Mouse (Mus musculus) forebrain, embryonic 13.5 days (tissue): ENCODE data around the gene Cep112. TPM values are rescaled to one million over a fixed set of nuclear protein-coding genes. Genes with fewer than 3 reads are reported as not detected.

ENCODE experiments used
- ATAC-seq: fragments of 200-750 bp; cut with Nextera tagmentation; 2 replicates; pipeline ENCODE4 v1.8.0; 2017
- H3K27ac ChIP-seq: fragments of 300-500 bp; sonication (generic); 2 replicates; pipeline ENCODE4 v1.5.1; 2015; ENCODE audit warnings: inconsistent platforms, mild to moderate bottlenecking, moderate library complexity
- H3K27me3 ChIP-seq: fragments of 300-500 bp; sonication (generic); 2 replicates; pipeline ENCODE4 v1.6.1; 2015; ENCODE audit warnings: mild to moderate bottlenecking, inconsistent platforms
- H3K36me3 ChIP-seq: fragments of 300-500 bp; sonication (generic); 2 replicates; pipeline ENCODE4 v1.6.1; 2015; ENCODE audit warnings: mild to moderate bottlenecking, inconsistent platforms; ENCODE audit not compliant: poor library complexity, severe bottlenecking
- H3K4me1 ChIP-seq: fragments of 300-500 bp; sonication (generic); 2 replicates; pipeline ENCODE4 v1.6.1; 2015; ENCODE audit warnings: inconsistent platforms
- H3K4me2 ChIP-seq: fragments of 300-500 bp; sonication (generic); 2 replicates; pipeline ENCODE4 v1.6.1; 2015; ENCODE audit warnings: inconsistent platforms, mild to moderate bottlenecking, moderate library complexity
- H3K4me3 ChIP-seq: fragments of 300-500 bp; sonication (generic); 2 replicates; pipeline ENCODE4 v1.5.1; 2015; ENCODE audit warnings: mild to moderate bottlenecking, inconsistent platforms
- H3K9ac ChIP-seq: fragments of 300-500 bp; sonication (generic); 2 replicates; pipeline ENCODE4 v1.6.1; 2015; ENCODE audit warnings: mild to moderate bottlenecking, inconsistent platforms
- H3K9me3 ChIP-seq: fragments of 300-500 bp; sonication (generic); replicated peaks from 2 replicates; pipeline ENCODE4 v1.6.1; 2016; ENCODE audit warnings: inconsistent platforms
- WGBS: fragments of 180-500 bp; shearing (Covaris S2); methylation state at CpG from one replicate; pipeline ENCODE4 v1.1.7; 2015; 5-methylcytosine and 5-hydroxymethylcytosine counted together
- polyA plus RNA-seq: library from polyadenylated mRNA; unstranded; fragments of >200 nt; fragmentation: Nextera tagmentation; extraction: Ambion mirVana; gene quantifications from 2 replicates; pipeline ENCODE4 v1.2.1, GENCODE M21; 2015

The Cep112 gene
- polyA plus RNA-seq, 1 experiment from 2014 or later, result 19.7 TPM

DNA sequence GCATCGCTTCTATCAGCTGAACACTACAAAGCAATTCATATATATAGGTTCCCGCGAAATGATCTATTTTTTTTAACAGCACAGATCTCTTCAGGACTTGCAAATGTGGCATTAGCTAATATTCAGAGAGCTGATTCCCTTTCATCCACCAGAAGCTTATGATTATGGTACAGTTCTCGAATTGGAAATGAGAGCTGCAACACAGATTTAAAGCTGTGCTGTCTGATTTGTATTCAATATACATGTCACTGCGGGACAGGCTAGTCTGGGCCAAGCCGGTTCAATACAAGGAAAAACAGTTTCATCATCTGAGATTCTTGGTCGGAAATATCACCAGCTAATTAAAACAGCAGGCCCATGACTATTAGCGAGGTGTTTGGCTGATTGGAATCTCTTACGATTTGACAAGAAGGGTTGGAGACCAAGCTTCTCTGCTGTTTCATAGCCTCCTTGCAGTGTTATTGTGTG is 196.5 kb downstream of the Cep112 start:
- WGBS, result 46% methylated on average over 9 of the region's 9 CpGs
- peak; percentile 65 for ATAC-seq
- peak overlapping the region; percentile 6; the same call in 1 of the 2 replicates for H3K4me2 ChIP-seq
- no peaks in the 10 kb centered on the region for H3K9me3 ChIP-seq
- H3K27me3 ChIP-seq, result no peaks in the 10 kb centered on the region
- no peak overlapping the region for H3K9ac ChIP-seq
- H3K27ac ChIP-seq, result peak overlapping the region; percentile 55
- no peak overlapping the region for H3K4me3 ChIP-seq
- peaks cover 18% of the 10 kb centered on the region for H3K4me1 ChIP-seq
- no peaks in the 10 kb centered on the region for H3K36me3 ChIP-seq

DNA sequence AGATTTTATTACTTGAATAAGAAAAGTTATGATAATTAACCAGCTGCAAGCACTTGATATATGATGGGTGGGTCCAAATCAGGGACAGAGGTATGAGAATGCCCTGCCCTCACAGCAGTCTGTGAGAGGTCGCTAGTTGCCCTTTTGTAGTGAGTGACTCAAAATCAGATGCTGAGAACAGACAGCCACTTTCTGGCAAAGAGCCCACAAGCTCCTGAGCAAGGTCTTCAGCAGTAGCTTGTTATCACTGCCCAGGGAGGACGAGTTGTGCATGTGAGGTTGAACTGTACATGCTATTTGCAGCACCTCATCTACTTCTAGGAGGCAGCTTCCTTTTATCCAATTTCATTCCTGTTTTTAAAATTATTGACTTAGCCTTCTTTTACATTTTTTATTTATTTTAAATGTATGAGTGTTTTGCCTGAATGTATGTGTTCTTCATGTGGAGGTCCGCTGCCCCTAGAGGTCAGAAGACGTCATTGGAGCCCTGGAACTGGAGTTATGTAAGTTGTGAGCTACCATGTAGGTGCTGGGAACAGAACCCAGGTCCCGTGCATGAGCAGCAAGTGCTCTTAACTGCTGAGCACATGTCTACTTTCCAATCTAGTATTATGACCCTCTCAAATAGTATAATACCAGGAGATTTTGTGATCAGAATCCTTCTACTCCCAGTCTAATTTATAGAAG is 200.7 kb downstream of the Cep112 start:
- Histone ChIP-seq H3K27ac (no peak overlapping the region), H3K27me3 (no peaks in the 10 kb centered on the region), H3K36me3 (no peaks in the 10 kb centered on the region), H3K9me3 (no peaks in the 10 kb centered on the region), H3K4me2 (no peak overlapping the region), H3K4me3 (no peak overlapping the region), H3K9ac (no peak overlapping the region), H3K4me1 (peaks cover 11% of the 10 kb centered on the region)
- ATAC-seq, result no peak
- 84% methylated on average over 5 of the region's 5 CpGs for WGBS

DNA sequence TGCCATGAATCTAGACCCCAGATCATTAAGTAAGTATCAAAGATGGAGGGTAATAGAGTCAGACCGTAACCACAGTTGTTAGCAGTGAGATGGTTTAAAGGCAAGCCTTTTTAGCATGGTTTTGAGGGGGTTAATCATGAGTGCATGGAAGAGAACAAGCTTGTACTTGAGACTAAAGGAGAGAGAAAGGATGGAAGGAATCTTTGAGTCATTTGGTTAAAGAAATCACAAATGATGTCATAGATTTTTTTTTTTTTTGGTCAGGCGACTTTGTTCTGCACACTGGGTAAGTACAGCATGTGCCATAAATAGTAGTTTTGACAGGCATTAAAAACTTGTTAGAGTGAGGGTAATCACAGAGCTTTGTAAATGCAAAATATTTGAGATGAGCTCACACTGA is 212.8 kb downstream of the Cep112 start:
- ATAC-seq, result no peak
- H3K27me3 ChIP-seq, result no peaks in the 10 kb centered on the region
- 79% methylated on average over 2 of the region's 2 CpGs for WGBS
- no peak overlapping the region for H3K4me3 ChIP-seq
- no peak overlapping the region for H3K27ac ChIP-seq
- H3K4me2 ChIP-seq, result no peak overlapping the region
- H3K36me3 ChIP-seq, result no peaks in the 10 kb centered on the region
- no peaks in the 10 kb centered on the region for H3K9me3 ChIP-seq
- no peak overlapping the region for H3K9ac ChIP-seq
- no peaks in the 10 kb centered on the region for H3K4me1 ChIP-seq

DNA sequence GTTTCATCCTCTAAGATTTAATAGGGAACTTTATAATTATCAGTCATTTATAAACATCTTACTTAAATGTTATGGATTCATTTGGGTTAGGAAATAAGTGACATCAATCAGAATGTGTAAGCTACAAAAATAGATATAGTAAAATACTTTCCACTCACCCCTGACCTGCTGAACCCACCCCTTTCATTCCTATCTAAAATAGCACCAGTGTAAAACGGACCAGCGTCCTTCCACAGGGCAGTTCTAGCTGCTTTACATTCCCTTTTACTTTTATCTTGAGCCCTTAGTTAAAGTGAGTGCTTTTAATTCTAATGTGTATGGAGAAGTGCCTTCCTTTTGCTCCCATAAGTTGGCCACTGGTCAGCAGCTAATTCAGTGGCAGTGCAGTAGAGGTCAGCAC is 230.6 kb downstream of the Cep112 start:
- Histone ChIP-seq H3K9ac (no peak overlapping the region), H3K4me1 (0 out of 2 replicates have a peak, but pooled peaks cover 3% of the 10 kb centered on the region), H3K9me3 (no peaks in the 10 kb centered on the region), H3K27ac (no peak overlapping the region), H3K4me3 (no peak overlapping the region), H3K4me2 (no peak overlapping the region), H3K27me3 (no peaks in the 10 kb centered on the region), H3K36me3 (no peaks in the 10 kb centered on the region)
- no peak for ATAC-seq
- WGBS, result 80% methylated on average over 2 of the region's 2 CpGs

DNA sequence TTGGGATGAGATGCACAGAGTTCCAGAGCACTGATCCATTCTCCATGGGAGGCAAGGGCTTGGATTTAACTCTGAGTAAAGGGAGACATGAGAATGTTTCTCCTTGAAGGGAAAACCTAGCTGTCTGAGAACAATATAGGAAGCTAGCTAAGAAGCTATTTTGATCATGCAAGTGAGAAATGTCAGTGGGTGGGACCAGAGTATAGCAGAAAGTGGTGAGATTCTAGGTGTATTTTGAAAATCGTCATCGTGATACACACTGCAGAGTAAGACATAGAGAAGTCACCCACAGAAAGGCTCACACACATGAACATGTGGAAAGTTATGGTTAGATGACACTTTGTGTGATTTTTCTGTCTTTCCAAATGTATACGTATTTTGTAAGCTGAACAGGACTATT is 257.0 kb downstream of the Cep112 start:
- no peak overlapping the region for H3K4me3 ChIP-seq
- no peak overlapping the region for H3K27ac ChIP-seq
- WGBS, result 98% methylated on average over 3 of the region's 3 CpGs
- H3K9me3 ChIP-seq, result 0 out of 2 replicates have a peak, but pooled peaks cover 4% of the 10 kb centered on the region
- H3K9ac ChIP-seq, result no peak overlapping the region
- no peaks in the 10 kb centered on the region for H3K4me1 ChIP-seq
- no peaks in the 10 kb centered on the region for H3K36me3 ChIP-seq
- H3K27me3 ChIP-seq, result no peaks in the 10 kb centered on the region
- no peak for ATAC-seq
- no peak overlapping the region for H3K4me2 ChIP-seq

DNA sequence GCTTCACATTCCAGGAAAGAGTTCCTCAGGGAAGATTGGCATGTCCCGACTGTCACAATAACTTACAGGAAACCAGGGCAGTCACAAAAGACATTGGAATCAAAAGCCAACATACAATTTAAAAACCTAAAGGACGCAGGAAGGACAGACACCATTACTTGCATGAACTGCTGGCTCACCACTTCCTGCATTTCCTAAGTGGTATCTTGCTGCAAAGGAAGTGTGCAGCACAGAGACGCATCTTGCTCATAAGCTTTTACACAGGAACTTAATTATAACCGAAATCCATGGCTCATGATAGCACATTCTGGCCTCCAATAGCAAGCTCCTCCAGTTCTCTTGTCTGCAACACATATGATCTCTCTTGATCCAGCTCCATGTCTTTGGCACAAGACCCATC is 271.6 kb downstream of the Cep112 start:
- Histone ChIP-seq H3K27ac (no peak overlapping the region), H3K4me2 (no peak overlapping the region), H3K4me3 (no peak overlapping the region), H3K9ac (no peak overlapping the region), H3K4me1 (no peaks in the 10 kb centered on the region), H3K27me3 (no peaks in the 10 kb centered on the region), H3K9me3 (no peaks in the 10 kb centered on the region), H3K36me3 (no peaks in the 10 kb centered on the region)
- no peak for ATAC-seq
- WGBS, result 88% methylated on average over 4 of the region's 4 CpGs

DNA sequence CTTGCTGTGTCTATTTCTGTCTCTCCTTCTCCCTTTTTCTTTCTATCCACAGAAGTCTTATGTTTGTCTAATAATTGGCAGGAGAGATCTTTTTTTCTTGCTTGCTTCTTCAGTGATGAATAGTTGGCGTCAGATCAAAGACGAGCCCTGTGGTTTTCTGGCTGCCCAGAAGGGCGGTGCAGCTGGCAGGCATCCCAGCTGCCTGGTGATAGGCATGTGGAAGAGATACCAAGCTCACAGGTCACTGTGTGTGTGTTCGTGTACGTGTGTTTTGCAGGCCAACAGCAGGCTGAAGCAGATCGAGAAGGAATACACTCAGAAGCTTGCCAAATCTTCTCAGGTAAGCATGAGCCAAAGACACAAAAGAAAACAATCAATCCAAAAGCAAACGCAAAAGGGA is 327.3 kb downstream of the Cep112 start:
- 27% methylated on average over 7 of the region's 7 CpGs for WGBS
- Histone ChIP-seq H3K9me3 (no peaks in the 10 kb centered on the region), H3K36me3 (no peaks in the 10 kb centered on the region), H3K4me2 (peak overlapping the region; percentile 27; the same call in 1 of the 2 replicates), H3K9ac (no peak overlapping the region; the same call in 1 of the 2 replicates), H3K27ac (peak overlapping the region; percentile 63), H3K4me1 (peaks cover 20% of the 10 kb centered on the region), H3K27me3 (no peaks in the 10 kb centered on the region), H3K4me3 (no peak overlapping the region)
- ATAC-seq, result peak; percentile 75

DNA sequence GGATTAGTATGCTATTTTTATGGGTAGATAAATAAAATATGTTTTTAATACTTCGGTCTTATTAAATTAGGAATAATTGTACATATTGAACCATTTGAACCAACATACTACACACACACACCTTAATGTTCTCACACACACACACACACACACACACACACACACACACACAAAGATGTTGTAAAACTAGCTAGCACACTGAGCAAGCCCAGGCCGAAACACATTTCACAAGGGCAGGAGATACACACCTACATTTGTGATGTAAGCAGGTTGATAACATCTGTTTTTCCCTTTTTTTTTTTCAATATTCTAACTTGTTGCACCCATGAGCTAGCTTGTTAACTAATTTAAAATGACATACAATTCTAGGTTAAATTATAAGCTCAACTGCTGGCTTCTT is 327.8 kb downstream of the Cep112 start:
- Histone ChIP-seq H3K4me3 (no peak overlapping the region), H3K4me2 (no peak overlapping the region), H3K9ac (no peak overlapping the region), H3K36me3 (no peaks in the 10 kb centered on the region), H3K9me3 (no peaks in the 10 kb centered on the region), H3K27ac (0 out of 2 replicates have a peak overlapping the region, but pooled peaks have one; percentile 40), H3K4me1 (peaks cover 23% of the 10 kb centered on the region), H3K27me3 (no peaks in the 10 kb centered on the region)
- WGBS, result 100% methylated on average over 2 of the region's 2 CpGs
- no peak for ATAC-seq

DNA sequence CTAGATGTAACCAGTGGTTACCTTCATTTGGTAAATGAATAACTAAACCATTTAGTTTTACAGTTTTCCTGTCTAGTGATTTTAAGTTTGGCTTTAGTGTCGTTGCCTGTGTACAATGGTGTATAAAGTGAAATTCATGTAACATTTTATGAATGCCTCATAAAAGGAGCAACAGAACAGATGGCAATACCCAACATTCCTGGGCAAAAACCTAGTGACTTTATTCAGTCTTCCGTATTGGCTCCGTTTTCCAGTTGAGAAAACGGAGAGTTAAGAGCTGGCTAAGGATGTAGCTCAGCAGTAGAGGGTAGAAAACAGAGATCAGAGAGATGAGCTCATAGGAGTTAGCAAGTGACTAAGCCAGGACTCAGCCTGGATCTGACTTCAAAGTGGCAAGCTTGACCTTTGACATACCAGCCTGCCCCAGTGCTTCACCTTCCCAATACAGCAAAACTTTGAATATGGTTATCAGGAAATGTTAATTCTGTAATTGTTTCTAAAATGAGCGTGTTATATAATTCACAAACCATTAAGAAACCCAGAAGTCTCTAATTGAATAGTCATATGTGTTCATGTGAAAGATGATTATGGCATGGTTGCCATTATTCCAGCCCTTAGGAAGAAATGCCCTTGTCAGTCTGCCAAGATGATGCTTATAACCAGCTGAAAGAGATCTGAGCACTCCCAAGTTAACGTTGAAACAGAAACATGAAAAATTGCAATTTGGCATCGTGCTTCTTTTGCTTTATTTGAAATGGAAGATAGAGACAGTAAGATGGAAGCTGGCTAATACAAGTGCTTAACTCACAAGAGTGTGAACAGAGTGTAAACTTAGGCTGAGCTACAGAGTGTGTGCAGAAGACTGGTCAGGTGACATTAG is 328.6 kb downstream of the Cep112 start:
- 71% methylated on average over 7 of the region's 7 CpGs for WGBS
- ATAC-seq, result no peak

DNA sequence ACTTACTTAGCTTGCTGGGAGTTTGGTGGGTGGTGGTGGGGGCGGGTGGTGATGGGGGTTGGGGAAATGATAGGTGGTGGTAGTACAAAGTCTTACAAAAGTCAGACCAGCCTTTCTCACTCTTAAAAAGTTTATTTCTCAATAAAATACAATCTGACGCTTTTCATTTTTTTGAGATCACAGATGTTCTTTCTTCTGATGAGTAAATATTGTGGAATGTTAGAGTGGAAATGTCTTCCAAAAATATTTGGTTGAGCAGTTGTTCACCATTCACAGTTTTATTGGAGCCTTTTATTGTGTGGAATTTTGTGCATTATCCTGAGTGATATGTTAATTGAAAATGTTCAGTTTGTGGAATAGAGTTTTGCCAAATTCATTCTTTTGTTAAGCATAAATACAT is 332.2 kb downstream of the Cep112 start:
- Histone ChIP-seq H3K4me3 (no peak overlapping the region), H3K4me1 (peaks cover 20% of the 10 kb centered on the region), H3K9ac (no peak overlapping the region), H3K27me3 (no peaks in the 10 kb centered on the region), H3K9me3 (no peaks in the 10 kb centered on the region), H3K27ac (no peak overlapping the region), H3K36me3 (0 out of 2 replicates have a peak, but pooled peaks cover 4% of the 10 kb centered on the region), H3K4me2 (no peak overlapping the region)
- 91% methylated on average over 2 of the region's 2 CpGs for WGBS
- ATAC-seq, result no peak

More for the DNA sequence above, 328.6 kb downstream of the Cep112 start:
- Histone ChIP-seq H3K9me3 (no peaks in the 10 kb centered on the region), H3K36me3 (no peaks in the 10 kb centered on the region), H3K4me3 (no peak overlapping the region), H3K27me3 (no peaks in the 10 kb centered on the region), H3K4me1 (peaks cover 29% of the 10 kb centered on the region), H3K9ac (no peak overlapping the region), H3K4me2 (no peak overlapping the region), H3K27ac (no peak overlapping the region)

DNA sequence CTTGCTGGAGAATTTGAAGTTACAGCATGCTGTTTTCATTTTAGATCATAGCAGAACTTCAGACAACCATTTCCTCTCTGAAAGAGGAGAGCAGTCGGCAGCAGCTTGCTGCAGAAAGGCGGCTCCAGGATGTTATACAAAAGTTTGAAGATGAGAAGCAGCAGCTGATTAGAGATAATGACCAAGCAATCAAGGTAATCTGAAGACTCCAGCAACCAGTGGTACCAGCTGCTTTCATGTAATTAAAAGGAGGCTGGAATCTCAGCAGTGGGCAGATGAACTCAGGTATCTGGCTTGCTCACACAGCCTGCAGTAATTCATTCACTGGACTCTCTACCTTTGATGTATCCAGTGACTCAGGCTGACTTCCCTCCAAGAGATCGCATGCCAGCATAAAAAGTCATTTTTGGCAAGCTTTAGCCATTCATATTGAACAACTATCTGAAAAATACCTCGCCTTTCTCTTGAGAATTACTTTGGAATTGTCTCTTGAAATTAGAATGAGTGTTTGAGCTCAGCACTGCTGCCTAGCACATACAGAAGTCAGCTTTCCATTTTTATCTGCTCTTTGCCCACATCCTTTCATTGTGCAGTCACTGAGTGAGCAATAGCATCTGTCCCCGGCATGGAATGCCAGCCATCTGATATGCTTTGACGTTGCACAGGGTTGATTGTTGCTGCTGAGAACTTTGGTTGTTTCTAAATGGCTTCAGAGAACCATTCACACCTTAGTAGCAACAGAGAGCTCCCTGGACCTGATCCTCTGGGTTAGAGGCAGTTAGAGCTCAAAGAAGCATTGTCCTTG is 332.8 kb downstream of the Cep112 start:
- Histone ChIP-seq H3K27me3 (no peaks in the 10 kb centered on the region), H3K9me3 (no peaks in the 10 kb centered on the region), H3K36me3 (0 out of 2 replicates have a peak, but pooled peaks cover 4% of the 10 kb centered on the region), H3K27ac (no peak overlapping the region), H3K4me3 (no peak overlapping the region), H3K4me2 (no peak overlapping the region), H3K9ac (no peak overlapping the region), H3K4me1 (peaks cover 17% of the 10 kb centered on the region; the same call in 1 of the 2 replicates)
- WGBS, result 58% methylated on average over 6 of the region's 6 CpGs
- ATAC-seq, result no peak
